Mouse (Mus musculus): ENCODE measurements around the gene Tbcc. TPM values are rescaled to one million over a fixed set of nuclear protein-coding genes. Genes with fewer than 3 reads are reported as not detected.

Tbcc gene
- total and polyA plus RNA-seq, 3 experiments: 7.5 to 20.0 (median 18.6) TPM

DNA sequence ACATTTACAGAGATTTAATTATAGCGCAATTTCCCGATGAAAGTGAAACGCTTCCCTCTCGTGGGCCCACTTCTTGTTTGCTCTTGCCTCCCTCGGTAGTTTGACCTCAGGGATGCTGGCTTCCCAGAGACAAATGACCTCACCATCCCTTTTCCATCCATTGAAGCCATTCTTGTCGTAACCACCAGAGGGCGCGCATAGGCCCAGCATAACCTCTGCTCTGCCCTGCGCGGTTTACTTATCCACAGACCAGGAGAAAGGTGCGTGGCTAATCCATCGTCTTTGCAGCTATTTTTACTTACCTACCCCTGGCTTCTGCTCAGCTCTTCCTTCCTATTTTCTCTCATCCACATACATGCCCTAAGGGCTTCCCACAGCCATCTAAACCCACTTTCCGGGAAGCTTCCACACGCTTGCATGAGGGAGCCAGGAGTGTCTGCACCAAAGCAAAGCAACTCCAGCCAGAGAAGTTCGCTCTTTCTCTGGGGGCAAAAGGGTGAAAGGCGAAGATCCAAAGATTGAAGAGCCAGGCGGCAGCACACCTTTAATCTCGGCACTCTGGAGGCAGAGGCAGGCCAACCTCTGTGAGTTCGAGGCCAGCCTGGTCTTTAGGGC lies 13.5 kb downstream of the Tbcc start:
- DNase-seq (ENCODE audit: low spot score): peak; percentile 69
- ATAC-seq (ENCODE audit: extremely low read depth, insufficient number of reproducible peaks, low FRiP score, poor library complexity, severe bottlenecking): peak; percentile 40
- peaks cover 7% of the 10 kb centered on the region for H3K27me3 ChIP-seq (ENCODE audit: insufficient read depth, low read length)
- 0 out of 2 replicates have a peak, but pooled peaks cover 2% of the 10 kb centered on the region for H3K9me3 ChIP-seq (replicated peaks)
- peak; percentile 95 for TF ChIP-seq CTCF (IDR thresholded peaks at IDR 0.05; ENCODE audit: low read depth, low read length)
- TF ChIP-seq TAL1 (conservative IDR thresholded peaks at IDR 0.05; ENCODE audit: low read depth, low read length): no peak
- no peak for TF ChIP-seq POLR2AphosphoS5 (IDR thresholded peaks at IDR 0.05; ENCODE audit: insufficient replicate concordance, low read depth, low read length)
- H3K36me3 ChIP-seq (replicated peaks): no peaks in the 10 kb centered on the region
- H3K4me1 ChIP-seq (ENCODE audit: insufficient read depth, low read depth, low read length): peaks cover 5% of the 10 kb centered on the region; the same call in 1 of the 2 replicates
- H3K4me3 ChIP-seq (ENCODE audit: low read depth, low read length): no peak overlapping the region

DNA sequence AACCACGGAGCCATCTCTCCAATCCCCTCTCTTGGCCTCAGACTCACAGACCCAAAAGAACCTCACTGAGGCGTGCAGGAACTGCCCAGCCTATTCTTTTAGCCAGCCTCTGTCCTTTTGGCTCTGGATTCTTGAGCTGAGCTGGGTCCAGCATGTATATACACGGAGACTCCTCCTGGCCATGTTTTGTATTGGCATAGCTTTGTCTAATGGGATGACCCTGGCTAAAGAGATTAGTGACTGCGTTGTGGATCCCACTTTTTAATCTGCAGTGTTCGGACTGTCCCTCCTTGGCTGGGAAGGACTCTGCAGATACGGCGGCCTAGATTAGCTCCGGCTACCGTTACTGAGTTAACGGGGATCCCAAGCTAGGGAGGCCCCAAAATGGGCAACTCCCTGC lies 19.7 kb downstream of the Tbcc start, which contains the start of gene Prph2:
Gene Prph2, plus strand, starts transcription at position 274 of the 400 bp plus-strand sequence.
- ATAC-seq (ENCODE audit: extremely low read depth, insufficient number of reproducible peaks, low FRiP score, poor library complexity, severe bottlenecking): no peak
- 0 out of 2 replicates have a peak, but pooled peaks cover 2% of the 10 kb centered on the region for H3K9me3 ChIP-seq (replicated peaks)
- TF ChIP-seq POLR2AphosphoS5 (IDR thresholded peaks at IDR 0.05; ENCODE audit: insufficient replicate concordance, low read depth, low read length) (no peak), GATA2 (IDR thresholded peaks at IDR 0.05; ENCODE audit: borderline replicate concordance, low read depth, low read length) (no peak), GATA1 (IDR thresholded peaks at IDR 0.05; ENCODE audit: borderline replicate concordance, low read length) (no peak), CTCF (IDR thresholded peaks at IDR 0.05; ENCODE audit: low read depth, low read length) (no peak), TAL1 (conservative IDR thresholded peaks at IDR 0.05; ENCODE audit: low read depth, low read length) (no peak)

GRCm38 (mm10) chr17:46912331-46912730 lies 21.8 kb downstream of the Tbcc start:
- ATAC-seq (ENCODE audit: extremely low read depth, insufficient number of reproducible peaks, low FRiP score, poor library complexity, severe bottlenecking): no peak
- TF ChIP-seq GATA1 (IDR thresholded peaks at IDR 0.05; ENCODE audit: borderline replicate concordance, low read length) (no peak), TAL1 (conservative IDR thresholded peaks at IDR 0.05; ENCODE audit: low read depth, low read length) (no peak), POLR2AphosphoS5 (IDR thresholded peaks at IDR 0.05; ENCODE audit: insufficient replicate concordance, low read depth, low read length) (no peak)
- no peak for DNase-seq (ENCODE audit: low spot score)
- no peak overlapping the region for H3K4me3 ChIP-seq (ENCODE audit: low read depth, low read length)
- peaks cover 43% of the 10 kb centered on the region for H3K27me3 ChIP-seq (ENCODE audit: insufficient read depth, low read length)
- H3K36me3 ChIP-seq (replicated peaks): no peaks in the 10 kb centered on the region
- 0 out of 2 replicates have a peak, but pooled peaks cover 2% of the 10 kb centered on the region for H3K9me3 ChIP-seq (replicated peaks)
- H3K4me1 ChIP-seq (ENCODE audit: insufficient read depth, low read depth, low read length): no peaks in the 10 kb centered on the region

More for the DNA sequence above, 19.7 kb downstream of the Tbcc start, which contains the start of gene Prph2:
- Histone ChIP-seq H3K4me3 (ENCODE audit: low read depth, low read length) (no peak within 1 kb of the TSS), H3K27me3 (ENCODE audit: insufficient read depth, low read length) (peaks cover 31% of the 10 kb centered on the region), H3K36me3 (replicated peaks) (no peaks in the 10 kb centered on the region), H3K4me1 (ENCODE audit: insufficient read depth, low read depth, low read length) (no peaks in the 10 kb centered on the region)
- DNase-seq (ENCODE audit: low spot score): no peak

- TF ChIP-seq POLR2AphosphoS5 (IDR thresholded peaks at IDR 0.05; ENCODE audit: insufficient replicate concordance, low read depth, low read length) (no peak), CTCF (IDR thresholded peaks at IDR 0.05; ENCODE audit: low read depth, low read length) (no peak), GATA2 (IDR thresholded peaks at IDR 0.05; ENCODE audit: borderline replicate concordance, low read depth, low read length) (no peak), GATA1 (IDR thresholded peaks at IDR 0.05; ENCODE audit: borderline replicate concordance, low read length) (no peak), TAL1 (conservative IDR thresholded peaks at IDR 0.05; ENCODE audit: low read depth, low read length) (no peak)
- Histone ChIP-seq H3K27me3 (ENCODE audit: insufficient read depth, low read length) (peaks cover 51% of the 10 kb centered on the region), H3K4me1 (ENCODE audit: insufficient read depth, low read depth, low read length) (no peaks in the 10 kb centered on the region), H3K36me3 (replicated peaks) (no peaks in the 10 kb centered on the region), H3K4me3 (ENCODE audit: low read depth, low read length) (no peak overlapping the region), H3K9me3 (replicated peaks) (no peaks in the 10 kb centered on the region)
- no peak for DNase-seq (ENCODE audit: low spot score)
- no peak for ATAC-seq (ENCODE audit: extremely low read depth, insufficient number of reproducible peaks, low FRiP score, poor library complexity, severe bottlenecking)
These were observed 24.6 kb downstream of the Tbcc start for GRCm38 (mm10) chr17:46915129-46915528.

DNA sequence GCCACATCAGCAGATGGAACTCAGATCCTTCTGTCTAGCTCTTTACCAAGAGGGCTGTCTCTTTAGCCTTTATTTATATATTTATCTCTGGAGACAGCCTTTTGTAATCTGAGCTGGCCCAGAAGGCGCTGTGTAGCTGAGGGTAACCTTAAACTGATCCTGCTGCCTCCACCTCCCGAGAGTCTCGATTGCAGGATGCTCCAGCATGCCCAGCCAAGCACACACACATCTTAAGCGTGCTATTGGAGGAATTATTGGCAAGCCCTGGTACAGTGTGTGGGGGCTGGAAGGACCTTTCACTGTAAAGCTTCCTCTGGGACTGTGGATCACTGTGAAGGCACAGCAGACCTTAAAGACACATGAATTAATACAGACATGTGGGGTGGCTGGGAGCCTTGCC lies 28.5 kb downstream of the Tbcc start:
- TF ChIP-seq TAL1 (conservative IDR thresholded peaks at IDR 0.05; ENCODE audit: low read depth, low read length): no peak
- no peak for TF ChIP-seq GATA1 (IDR thresholded peaks at IDR 0.05; ENCODE audit: borderline replicate concordance, low read length)
- TF ChIP-seq GATA2 (IDR thresholded peaks at IDR 0.05; ENCODE audit: borderline replicate concordance, low read depth, low read length): no peak
- TF ChIP-seq POLR2AphosphoS5 (IDR thresholded peaks at IDR 0.05; ENCODE audit: insufficient replicate concordance, low read depth, low read length): no peak
- no peak for TF ChIP-seq CTCF (IDR thresholded peaks at IDR 0.05; ENCODE audit: low read depth, low read length)
- Histone ChIP-seq H3K9me3 (replicated peaks) (no peaks in the 10 kb centered on the region), H3K36me3 (replicated peaks) (no peaks in the 10 kb centered on the region), H3K4me3 (ENCODE audit: low read depth, low read length) (no peak overlapping the region), H3K4me1 (ENCODE audit: insufficient read depth, low read depth, low read length) (no peaks in the 10 kb centered on the region), H3K27me3 (ENCODE audit: insufficient read depth, low read length) (peaks cover 26% of the 10 kb centered on the region)
- no peak for ATAC-seq (ENCODE audit: extremely low read depth, insufficient number of reproducible peaks, low FRiP score, poor library complexity, severe bottlenecking)
- no peak for DNase-seq (ENCODE audit: low spot score)

DNA sequence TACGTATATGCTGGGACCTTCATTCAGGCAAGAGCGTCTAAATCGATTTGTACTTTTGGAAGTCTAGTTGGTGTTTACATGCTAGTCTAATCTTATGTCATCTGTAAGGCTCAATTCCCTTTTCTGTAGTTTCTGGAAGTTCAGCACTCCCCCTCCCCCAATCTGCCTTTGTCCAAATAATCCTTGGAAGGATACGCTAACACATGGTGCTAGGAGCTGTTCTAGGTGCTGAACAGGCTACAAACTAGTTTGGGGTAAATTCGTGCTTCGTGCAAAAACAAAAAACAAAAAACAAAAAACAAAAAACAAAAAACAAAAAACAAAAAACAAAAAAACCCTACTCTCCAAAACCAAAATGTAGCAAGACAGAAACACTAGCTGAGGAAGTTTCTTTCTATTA lies 30.4 kb downstream of the Tbcc start:
- Histone ChIP-seq H3K27me3 (ENCODE audit: insufficient read depth, low read length) (peaks cover 18% of the 10 kb centered on the region), H3K9me3 (replicated peaks) (no peaks in the 10 kb centered on the region), H3K4me1 (ENCODE audit: insufficient read depth, low read depth, low read length) (no peaks in the 10 kb centered on the region), H3K36me3 (replicated peaks) (no peaks in the 10 kb centered on the region), H3K4me3 (ENCODE audit: low read depth, low read length) (no peak overlapping the region)
- DNase-seq (ENCODE audit: low spot score): no peak
- ATAC-seq (ENCODE audit: extremely low read depth, insufficient number of reproducible peaks, low FRiP score, poor library complexity, severe bottlenecking): no peak
- TF ChIP-seq GATA2 (IDR thresholded peaks at IDR 0.05; ENCODE audit: borderline replicate concordance, low read depth, low read length): no peak
- no peak for TF ChIP-seq TAL1 (conservative IDR thresholded peaks at IDR 0.05; ENCODE audit: low read depth, low read length)
- no peak for TF ChIP-seq CTCF (IDR thresholded peaks at IDR 0.05; ENCODE audit: low read depth, low read length)
- TF ChIP-seq POLR2AphosphoS5 (IDR thresholded peaks at IDR 0.05; ENCODE audit: insufficient replicate concordance, low read depth, low read length): no peak
